Comparison of ENCODE assay signal across 23 mouse cellular contexts in genomic region chr10:113652803-113653454, GRCm38 (mm10).
DNase-seq lines count a peak whose midpoint lies in the region; ATAC-seq lines count a peak whose summit lies in the region.
"Had no signal": no experiment of that assay in that cellular context is flagged by ENCODE, and none has a peak within 500 bp of the region (broad histone marks: within the 10 kb centered on the region; RNA-seq: fewer than 3 reads in every experiment).

No protein-coding gene starts in this region.

- WGBS in kidney, embryonic 14.5 days, result 31% methylated on average over 7 of the region's 7 CpGs
- WGBS in midbrain, embryonic 10.5 days, result 78% methylated on average over 7 of the region's 7 CpGs

- no peak for DNase-seq in kidney, adult 11 months
- peak; percentile 10 for DNase-seq in adrenal gland, postnatal 10 days
- DNase-seq in adrenal gland, postnatal 14 days, result peak; percentile 16
- DNase-seq in mesoderm, embryonic 11.5 days (ENCODE audit: low read depth, low spot score), result peak; percentile 15
- no peak for DNase-seq in midbrain, embryonic 10.5 days (ENCODE audit: low spot score)
- no peak for DNase-seq in cerebellum, adult 11-12 months
- DNase-seq: cerebellum, adult 9-11 months; heart, adult 11 months; heart, postnatal 10 days; liver, embryonic 13.5 days; lung, adult 2 months; lung, postnatal 14 days; retina, postnatal 1 day; thymus, postnatal 25 days had no signal

- no peaks in the 10 kb centered on the region for H3K9me3 ChIP-seq in kidney, embryonic 14.5 days (ENCODE audit: control insufficient read depth, low read length)
- no peaks in the 10 kb centered on the region for H3K9me3 ChIP-seq in midbrain, embryonic 10.5 days (replicated peaks)
- H3K9me3 ChIP-seq: forebrain, embryonic 13.5 days; heart, embryonic 12.5 days; hindbrain, embryonic 10.5 days; liver, embryonic 13.5 days; midbrain, embryonic 13.5 days; neural tube, embryonic 12.5 days had no signal

- H3K4me1 ChIP-seq in kidney, embryonic 14.5 days (ENCODE audit: control insufficient read depth, insufficient read depth, low read length), result 0 out of 2 replicates have a peak, but pooled peaks cover 3% of the 10 kb centered on the region
- H3K4me1 ChIP-seq in midbrain, embryonic 10.5 days, result peaks cover 5% of the 10 kb centered on the region; the same call in 1 of the 2 replicates
- H3K4me1 ChIP-seq: forebrain, embryonic 13.5 days; heart, embryonic 12.5 days; hindbrain, embryonic 10.5 days; liver, embryonic 13.5 days; midbrain, embryonic 13.5 days; neural tube, embryonic 12.5 days had no signal

- peak; percentile 86 for ATAC-seq in kidney, embryonic 14.5 days (ENCODE audit: low FRiP score, low TSS enrichment)
- ATAC-seq: activated CD4-positive, CD25-positive, alpha-beta regulatory T cell, adult 4 months; forebrain, embryonic 13.5 days; hindbrain, embryonic 16.5 days; intestine, postnatal 0 days; midbrain, embryonic 13.5 days had no signal

- H3K9ac ChIP-seq in kidney, embryonic 14.5 days (ENCODE audit: low read depth, low read length), result no peak overlapping the region
- H3K9ac ChIP-seq: forebrain, embryonic 13.5 days; heart, embryonic 12.5 days; liver, embryonic 13.5 days; midbrain, embryonic 13.5 days; neural tube, embryonic 12.5 days had no signal

- H3K36me3 ChIP-seq in kidney, embryonic 14.5 days (ENCODE audit: control insufficient read depth, insufficient read depth, low read length), result no peaks in the 10 kb centered on the region
- H3K36me3 ChIP-seq in midbrain, embryonic 10.5 days, result no peaks in the 10 kb centered on the region
- H3K36me3 ChIP-seq: heart, embryonic 12.5 days; hindbrain, embryonic 10.5 days; liver, embryonic 13.5 days; midbrain, embryonic 13.5 days; neural tube, embryonic 12.5 days had no signal

- H3K27ac ChIP-seq in kidney, embryonic 14.5 days (ENCODE audit: low read depth, low read length), result no peak overlapping the region
- H3K27ac ChIP-seq in midbrain, embryonic 10.5 days (replicated peaks), result no peak overlapping the region
- H3K27ac ChIP-seq: forebrain, embryonic 13.5 days; hindbrain, embryonic 10.5 days; liver, embryonic 13.5 days; midbrain, embryonic 13.5 days; neural tube, embryonic 12.5 days had no signal

- no peak overlapping the region for H3K4me2 ChIP-seq in kidney, embryonic 14.5 days (replicated peaks; ENCODE audit: low read depth, low read length)
- H3K4me2 ChIP-seq: forebrain, embryonic 13.5 days; heart, embryonic 12.5 days; liver, embryonic 13.5 days; midbrain, embryonic 13.5 days; neural tube, embryonic 12.5 days had no signal

- no peaks in the 10 kb centered on the region for H3K27me3 ChIP-seq in kidney, embryonic 14.5 days (ENCODE audit: control insufficient read depth, insufficient read depth, low read length)
- no peaks in the 10 kb centered on the region for H3K27me3 ChIP-seq in midbrain, embryonic 10.5 days (ENCODE audit: low read depth, poor library complexity, severe bottlenecking)
- H3K27me3 ChIP-seq: forebrain, embryonic 13.5 days; heart, embryonic 12.5 days; liver, embryonic 13.5 days; midbrain, embryonic 13.5 days; neural tube, embryonic 12.5 days had no signal

- no peak overlapping the region for H3K4me3 ChIP-seq in kidney, embryonic 14.5 days (ENCODE audit: low read length)
- H3K4me3 ChIP-seq in midbrain, embryonic 10.5 days, result no peak overlapping the region
- H3K4me3 ChIP-seq: forebrain, embryonic 13.5 days; heart, embryonic 12.5 days; hindbrain, embryonic 10.5 days; liver, embryonic 13.5 days; midbrain, embryonic 13.5 days; neural tube, embryonic 12.5 days had no signal

Comparison
In these comparisons a context has a peak if more than half of its experiments do, and no peak if none do; other contexts are left out.
1. DNase-seq: peak in adrenal gland, postnatal 10 days (single experiment), adrenal gland, postnatal 14 days (single experiment) and mesoderm, embryonic 11.5 days (single experiment); none in kidney, adult 11 months (single experiment), midbrain, embryonic 10.5 days (single experiment) and cerebellum, adult 11-12 months (single experiment).